Mouse (Mus musculus): ENCODE data around the gene Actn2.

DNA sequence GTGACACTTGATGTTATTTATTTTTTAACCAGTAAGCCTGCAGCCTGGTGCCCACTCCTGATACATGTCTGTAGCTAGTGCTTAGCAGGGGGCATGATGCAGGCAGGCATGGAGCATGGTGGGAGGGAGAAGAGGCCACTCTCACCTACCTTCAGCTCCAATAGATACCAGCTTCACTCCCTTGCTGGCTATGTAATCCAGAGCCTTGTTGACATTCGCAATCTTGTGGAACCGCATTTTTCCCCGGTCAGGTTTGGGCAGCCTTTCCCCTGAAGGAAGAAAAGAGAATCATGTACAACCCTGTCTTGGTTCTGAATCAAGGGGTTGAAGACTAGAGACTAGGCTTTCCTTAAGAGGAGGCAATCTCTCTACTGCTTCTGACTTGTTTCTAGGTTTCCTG, 31.1 kb downstream of the Actn2 start:
- TF ChIP-seq POLR2A (IDR thresholded peaks at IDR 0.05; ENCODE audit: extremely low read depth, insufficient read depth, low read length) (no peak), CTCF (IDR thresholded peaks at IDR 0.05; ENCODE audit: extremely low read depth, insufficient read depth, low read length) (no peak)
